Mouse (Mus musculus): ENCODE results near the gene Clpx. TPM values are rescaled to one million over a fixed set of nuclear protein-coding genes. Genes with fewer than 3 reads are reported as not detected.

Clpx gene
- polyA plus RNA-seq, 1 experiment from 2014 or later = 51.3 TPM

GRCm38 (mm10) chr9:65365721-65366120 lies 71.7 kb downstream of the Clpx start:
- DNase-seq (ENCODE audit: low spot score) (no peak), ATAC-seq (replicated peaks; ENCODE audit: low FRiP score) (no peak)
- Histone ChIP-seq H3K4me1 (replicated peaks; ENCODE audit: control insufficient read depth, insufficient read depth, low read length) (no peaks in the 10 kb centered on the region), H3K9me3 (ENCODE audit: control insufficient read depth, low read length) (no peaks in the 10 kb centered on the region), H3K4me3 (ENCODE audit: low read depth, low read length) (no peak overlapping the region), H3K4me2 (ENCODE audit: low read depth, low read length, severe bottlenecking) (no peak overlapping the region), H3K27ac (ENCODE audit: low read depth, low read length) (no peak overlapping the region), H3K36me3 (ENCODE audit: control insufficient read depth, insufficient read depth, low read length) (no peaks in the 10 kb centered on the region; the same call in 1 of the 2 replicates), H3K27me3 (ENCODE audit: control insufficient read depth, insufficient read depth, low read length) (no peaks in the 10 kb centered on the region), H3K9ac (ENCODE audit: low read length) (no peak overlapping the region)
- WGBS = 94% methylated on average over 7 of the region's 7 CpGs

- Histone ChIP-seq H3K27ac (ENCODE audit: low read depth, low read length) (no peak overlapping the region), H3K4me1 (replicated peaks; ENCODE audit: control insufficient read depth, insufficient read depth, low read length) (no peaks in the 10 kb centered on the region), H3K36me3 (ENCODE audit: control insufficient read depth, insufficient read depth, low read length) (no peaks in the 10 kb centered on the region; the same call in 1 of the 2 replicates), H3K4me3 (ENCODE audit: low read depth, low read length) (no peak overlapping the region), H3K9me3 (ENCODE audit: control insufficient read depth, low read length) (no peaks in the 10 kb centered on the region), H3K27me3 (ENCODE audit: control insufficient read depth, insufficient read depth, low read length) (no peaks in the 10 kb centered on the region), H3K4me2 (ENCODE audit: low read depth, low read length, severe bottlenecking) (no peak overlapping the region), H3K9ac (ENCODE audit: low read length) (no peak overlapping the region)
- 82% methylated on average over 24 of the region's 24 CpGs for WGBS
- ATAC-seq (replicated peaks; ENCODE audit: low FRiP score) (no peak), DNase-seq (ENCODE audit: low spot score) (no peak)
Observed at GRCm38 (mm10) chr9:65371756-65372155, 77.7 kb downstream of the Clpx start.

DNA sequence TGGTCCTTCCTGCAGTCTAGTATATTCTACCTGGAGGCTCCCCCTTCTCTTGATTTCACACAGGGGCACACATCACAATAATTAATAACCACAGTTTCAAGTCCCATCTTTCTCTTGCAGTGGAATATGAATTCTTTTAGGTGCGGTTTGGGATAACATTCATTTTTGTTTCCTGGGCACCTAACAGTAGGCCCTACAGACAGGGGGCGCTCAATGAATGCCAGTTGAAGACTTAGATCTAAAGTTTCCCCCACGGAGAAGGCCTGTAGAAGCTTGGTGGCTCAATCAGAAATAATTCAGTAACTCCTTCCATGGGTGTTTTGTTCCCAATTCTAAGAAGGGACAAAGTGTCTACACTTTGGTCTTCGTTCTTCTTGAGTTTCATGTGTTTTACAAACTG lies 78.4 kb downstream of the Clpx start:
- 76% methylated on average over 4 of the region's 4 CpGs for WGBS
- no peak overlapping the region for H3K9ac ChIP-seq (ENCODE audit: low read length)
- no peak for ATAC-seq (replicated peaks; ENCODE audit: low FRiP score)

DNA sequence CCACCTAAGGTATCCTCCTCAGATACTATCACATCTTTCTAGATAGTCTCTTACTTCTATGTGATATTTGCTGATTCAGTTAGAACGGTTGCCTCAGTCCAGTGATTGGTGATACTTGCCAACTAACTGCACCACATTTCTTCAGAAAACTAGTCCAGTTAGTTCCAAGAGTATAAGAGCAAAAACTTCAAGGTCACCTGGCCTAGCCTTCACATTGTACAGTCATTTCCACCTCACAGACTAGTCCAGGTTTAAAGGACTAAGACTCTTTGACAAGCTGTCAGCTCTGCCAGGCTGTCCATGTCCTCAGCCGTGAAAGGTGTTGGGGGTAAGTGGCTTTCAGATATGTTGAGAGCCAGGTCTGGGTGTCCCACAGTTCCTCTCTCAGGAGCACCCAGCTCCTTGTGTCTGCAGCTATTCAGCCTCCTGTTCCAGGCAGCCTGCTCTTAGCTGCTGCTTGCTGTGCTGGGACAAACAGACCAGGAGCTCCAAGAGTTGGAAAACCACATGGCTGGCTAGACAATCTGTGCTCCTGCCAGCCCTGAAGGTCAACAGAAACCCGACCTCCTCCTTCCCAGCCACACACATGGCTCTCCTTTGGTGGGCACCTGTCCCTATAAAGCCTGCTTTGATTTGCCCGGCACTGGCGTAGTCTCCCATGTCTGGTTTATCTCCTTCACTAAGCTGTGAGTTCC lies 80.6 kb downstream of the Clpx start:
- Histone ChIP-seq H3K9me3 (ENCODE audit: control insufficient read depth, low read length) (no peaks in the 10 kb centered on the region), H3K4me1 (replicated peaks; ENCODE audit: control insufficient read depth, insufficient read depth, low read length) (no peaks in the 10 kb centered on the region), H3K36me3 (ENCODE audit: control insufficient read depth, insufficient read depth, low read length) (no peaks in the 10 kb centered on the region; the same call in 1 of the 2 replicates), H3K4me2 (ENCODE audit: low read depth, low read length, severe bottlenecking) (no peak overlapping the region), H3K4me3 (ENCODE audit: low read depth, low read length) (no peak overlapping the region), H3K9ac (ENCODE audit: low read length) (no peak overlapping the region), H3K27ac (ENCODE audit: low read depth, low read length) (no peak overlapping the region), H3K27me3 (ENCODE audit: control insufficient read depth, insufficient read depth, low read length) (no peaks in the 10 kb centered on the region)
- ATAC-seq (replicated peaks; ENCODE audit: low FRiP score) (no peak), DNase-seq (ENCODE audit: low spot score) (no peak)
- 84% methylated on average over 5 of the region's 5 CpGs for WGBS

More for the DNA sequence above, 78.4 kb downstream of the Clpx start:
- H3K27me3 ChIP-seq (ENCODE audit: control insufficient read depth, insufficient read depth, low read length) = no peaks in the 10 kb centered on the region
- no peak overlapping the region for H3K4me3 ChIP-seq (ENCODE audit: low read depth, low read length)
- H3K4me1 ChIP-seq (replicated peaks; ENCODE audit: control insufficient read depth, insufficient read depth, low read length) = no peaks in the 10 kb centered on the region
- no peak overlapping the region for H3K4me2 ChIP-seq (ENCODE audit: low read depth, low read length, severe bottlenecking)
- no peak overlapping the region for H3K27ac ChIP-seq (ENCODE audit: low read depth, low read length)
- DNase-seq (ENCODE audit: low spot score) = no peak
- H3K9me3 ChIP-seq (ENCODE audit: control insufficient read depth, low read length) = no peaks in the 10 kb centered on the region
- H3K36me3 ChIP-seq (ENCODE audit: control insufficient read depth, insufficient read depth, low read length) = no peaks in the 10 kb centered on the region; the same call in 1 of the 2 replicates

DNA sequence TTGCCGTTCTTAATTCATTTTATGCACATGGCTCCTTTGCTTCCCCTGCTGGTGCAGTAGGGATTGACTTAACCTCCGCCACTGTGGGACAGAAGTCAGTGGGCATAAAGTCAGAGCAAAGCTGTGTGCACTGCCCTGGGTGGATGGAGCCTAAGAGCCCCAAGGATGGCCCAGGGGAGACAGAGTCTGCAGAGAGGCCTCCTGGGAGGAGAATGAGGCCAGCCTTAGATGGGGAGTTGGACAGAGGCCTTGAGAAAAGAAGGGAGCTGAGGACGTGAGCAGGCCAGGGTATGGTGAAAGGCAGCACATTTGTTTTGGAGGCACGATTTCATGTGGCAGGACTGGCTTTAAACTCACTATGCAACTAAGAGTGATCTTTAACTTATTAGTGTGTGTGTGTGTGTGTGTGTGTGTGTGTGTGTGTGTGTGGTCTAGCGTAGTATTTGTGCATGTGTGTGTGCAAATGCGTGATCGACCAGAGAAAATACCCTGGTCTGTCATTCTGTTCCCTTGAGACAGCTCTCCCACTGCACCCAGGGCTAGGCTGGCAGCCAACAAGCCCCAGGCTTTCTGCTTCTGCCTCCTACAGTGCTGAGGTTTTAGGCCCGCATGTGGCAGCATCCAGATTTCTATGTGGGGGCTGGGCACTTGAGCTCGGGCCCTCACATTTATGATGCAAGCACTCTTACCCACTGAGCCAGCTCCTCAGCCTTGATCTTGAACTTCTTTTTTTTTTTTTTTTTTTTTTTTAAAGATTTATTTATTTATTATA lies 81.3 kb downstream of the Clpx start:
- H3K4me3 ChIP-seq (ENCODE audit: low read depth, low read length) = no peak overlapping the region
- no peaks in the 10 kb centered on the region; the same call in 1 of the 2 replicates for H3K36me3 ChIP-seq (ENCODE audit: control insufficient read depth, insufficient read depth, low read length)
- no peak overlapping the region for H3K27ac ChIP-seq (ENCODE audit: low read depth, low read length)
- no peaks in the 10 kb centered on the region for H3K27me3 ChIP-seq (ENCODE audit: control insufficient read depth, insufficient read depth, low read length)
- H3K9me3 ChIP-seq (ENCODE audit: control insufficient read depth, low read length) = no peaks in the 10 kb centered on the region
- H3K9ac ChIP-seq (ENCODE audit: low read length) = no peak overlapping the region
- H3K4me1 ChIP-seq (replicated peaks; ENCODE audit: control insufficient read depth, insufficient read depth, low read length) = no peaks in the 10 kb centered on the region
- no peak for ATAC-seq (replicated peaks; ENCODE audit: low FRiP score)
- no peak for DNase-seq (ENCODE audit: low spot score)
- 91% methylated on average over 9 of the region's 9 CpGs for WGBS
- no peak overlapping the region for H3K4me2 ChIP-seq (ENCODE audit: low read depth, low read length, severe bottlenecking)

Other genes with a start within 250 kb of the Clpx start
- gene Igdcc4, start 192.8 kb upstream of the Clpx start, polyA plus RNA-seq (2014; fragmentation: Nextera tagmentation; extraction: Ambion mirVana) = 14.9 and 15.8 TPM in 2 replicates
- gene Igdcc3, start 153.1 kb upstream of the Clpx start, polyA plus RNA-seq (2014; fragmentation: Nextera tagmentation; extraction: Ambion mirVana) = 81.2 and 83.8 TPM in 2 replicates
- gene Parp16, start 98.9 kb upstream of the Clpx start, polyA plus RNA-seq (2014; fragmentation: Nextera tagmentation; extraction: Ambion mirVana) = 5.4 and 6.6 TPM in 2 replicates
- gene Cilp, start 29.1 kb upstream of the Clpx start, polyA plus RNA-seq (2014; fragmentation: Nextera tagmentation; extraction: Ambion mirVana) = 0.52 and 0.92 TPM in 2 replicates
- 13.1 and 15.6 TPM in 2 replicates for gene Pdcd7, start 51.8 kb downstream of the Clpx start, polyA plus RNA-seq (2014; fragmentation: Nextera tagmentation; extraction: Ambion mirVana)
- gene Ubap1l, start 66.8 kb downstream of the Clpx start, polyA plus RNA-seq (2014; fragmentation: Nextera tagmentation; extraction: Ambion mirVana) = 0.52 and 0.73 TPM in 2 replicates
- gene Kbtbd13, start 97.4 kb downstream of the Clpx start, polyA plus RNA-seq (2014; fragmentation: Nextera tagmentation; extraction: Ambion mirVana) = 0.29 and 0.48 TPM in 2 replicates
- gene Rasl12, start 104.2 kb downstream of the Clpx start, polyA plus RNA-seq (2014; fragmentation: Nextera tagmentation; extraction: Ambion mirVana) = 6.7 and 7.2 TPM in 2 replicates
- not detected in 2 replicates for gene Slc51b, start 128.7 kb downstream of the Clpx start, polyA plus RNA-seq (2014; fragmentation: Nextera tagmentation; extraction: Ambion mirVana)
- 19.6 and 20.4 TPM in 2 replicates for gene Mtfmt, start 141.5 kb downstream of the Clpx start, polyA plus RNA-seq (2014; fragmentation: Nextera tagmentation; extraction: Ambion mirVana)
- gene Spg21, start 166.7 kb downstream of the Clpx start, polyA plus RNA-seq (2014; fragmentation: Nextera tagmentation; extraction: Ambion mirVana) = 95.5 and 110 TPM in 2 replicates
- gene Ankdd1a, start 225.9 kb downstream of the Clpx start, polyA plus RNA-seq (2014; fragmentation: Nextera tagmentation; extraction: Ambion mirVana) = 0.20 TPM in 1 of 2 replicates, not detected in the other